Mouse (Mus musculus) natural killer cell, adult 2 months (primary cell): ENCODE results near the gene Gcnt2.
"Not testable (repeated sequence)": the region's sequence is repeated elsewhere in the genome, so short reads cannot be mapped to it uniquely, and the experiment has no call there.

Experiments
- DNase-seq, 2 experiments: peaks; one replicate each; pipeline ENCODE4 v3.0.0; 2022; ENCODE audit warnings: low spot score in 2 of 2

The Gcnt2 gene

GRCm38 (mm10) chr13:40938485-40939357, 79.2 kb downstream of the Gcnt2 start:
- no peak for DNase-seq

GRCm38 (mm10) chr13:40943066-40943465, 83.5 kb downstream of the Gcnt2 start:
- DNase-seq = no peak

- DNase-seq = no peak
Observed at GRCm38 (mm10) chr13:40943936-40944335, 84.4 kb downstream of the Gcnt2 start.

GRCm38 (mm10) chr13:40944346-40944745, 84.8 kb downstream of the Gcnt2 start:
- no peak for DNase-seq

- no peak for DNase-seq
Observed at GRCm38 (mm10) chr13:40946513-40946912, 87.0 kb downstream of the Gcnt2 start.

GRCm38 (mm10) chr13:40947538-40948205, 88.1 kb downstream of the Gcnt2 start:
- no peak for DNase-seq

GRCm38 (mm10) chr13:40951386-40951976, 91.9 kb downstream of the Gcnt2 start:
- DNase-seq = no peak

GRCm38 (mm10) chr13:40953231-40953630, 93.7 kb downstream of the Gcnt2 start:
- DNase-seq = no peak

GRCm38 (mm10) chr13:40955773-40956172, 96.2 kb downstream of the Gcnt2 start:
- no peak for DNase-seq

- no peak for DNase-seq
Observed at GRCm38 (mm10) chr13:40967609-40968008, 108.1 kb downstream of the Gcnt2 start.

GRCm38 (mm10) chr13:40968564-40968963, 109.0 kb downstream of the Gcnt2 start:
- DNase-seq = peak in 1 of 2 experiments; percentile 10

GRCm38 (mm10) chr13:40969761-40970390, 110.3 kb downstream of the Gcnt2 start:
- DNase-seq = no peak

- DNase-seq = no peak
Observed at GRCm38 (mm10) chr13:40971261-40971660, 111.7 kb downstream of the Gcnt2 start.

GRCm38 (mm10) chr13:40971831-40972230, 112.3 kb downstream of the Gcnt2 start:
- DNase-seq = no peak

GRCm38 (mm10) chr13:40972976-40973375, 113.4 kb downstream of the Gcnt2 start:
- no peak for DNase-seq

- peak; percentile 44 to 46 for DNase-seq
Observed at GRCm38 (mm10) chr13:40977609-40978008, 118.1 kb downstream of the Gcnt2 start.

GRCm38 (mm10) chr13:40978652-40979051, 119.1 kb downstream of the Gcnt2 start:
- DNase-seq = no peak

- no peak for DNase-seq
Observed at GRCm38 (mm10) chr13:40979321-40979720, 119.8 kb downstream of the Gcnt2 start.

- no peak for DNase-seq
Observed at GRCm38 (mm10) chr13:40982759-40983158, 123.2 kb downstream of the Gcnt2 start.

GRCm38 (mm10) chr13:40986081-40986480, 126.5 kb downstream of the Gcnt2 start:
- DNase-seq = no peak

GRCm38 (mm10) chr13:40987608-40988303, 128.2 kb downstream of the Gcnt2 start:
- DNase-seq = not testable (repeated sequence)
